Mouse (Mus musculus): ENCODE measurements around the gene Abcb6.

Abcb6 gene

GRCm38 (mm10) chr1:75180105-75180590, at the start of gene Abcb6:
TSS of gene Abcb6 (minus strand) at chr1:75180392.
- DNase-seq (ENCODE audit: low spot score in 2 of 2) = peak; percentile 91 to 94

- no peak for DNase-seq (ENCODE audit: low spot score in 2 of 2)
Observed at GRCm38 (mm10) chr1:75229158-75229557, 49.0 kb upstream of the Abcb6 start.

- DNase-seq (ENCODE audit: low spot score in 2 of 2) = no peak
Observed at GRCm38 (mm10) chr1:75227653-75228052, 47.5 kb upstream of the Abcb6 start.

GRCm38 (mm10) chr1:75226138-75226537, 45.9 kb upstream of the Abcb6 start:
- DNase-seq (ENCODE audit: low spot score in 2 of 2) = no peak

GRCm38 (mm10) chr1:75225473-75225872, 45.3 kb upstream of the Abcb6 start:
- no peak for DNase-seq (ENCODE audit: low spot score in 2 of 2)

GRCm38 (mm10) chr1:75223532-75223931, 43.3 kb upstream of the Abcb6 start:
- no peak for DNase-seq (ENCODE audit: low spot score in 2 of 2)

GRCm38 (mm10) chr1:75222926-75223325, 42.7 kb upstream of the Abcb6 start:
- no peak for DNase-seq (ENCODE audit: low spot score in 2 of 2)

- no peak for DNase-seq (ENCODE audit: low spot score in 2 of 2)
Observed at GRCm38 (mm10) chr1:75221538-75221937, 41.3 kb upstream of the Abcb6 start.

- DNase-seq (ENCODE audit: low spot score in 2 of 2) = no peak
Observed at GRCm38 (mm10) chr1:75219531-75219930, 39.3 kb upstream of the Abcb6 start, which contains the start of gene Tuba4a. TSS of gene Tuba4a (minus strand) at chr1:75219865.

GRCm38 (mm10) chr1:75219078-75219477, 38.9 kb upstream of the Abcb6 start:
- DNase-seq (ENCODE audit: low spot score in 2 of 2) = peak; percentile 93

GRCm38 (mm10) chr1:75218227-75219001, 38.2 kb upstream of the Abcb6 start:
- DNase-seq (ENCODE audit: low spot score in 2 of 2) = peak; percentile 72

- peak in 1 of 2 experiments; percentile 59 for DNase-seq (ENCODE audit: low spot score in 2 of 2)
Observed at GRCm38 (mm10) chr1:75217893-75218226, 37.7 kb upstream of the Abcb6 start.

GRCm38 (mm10) chr1:75216797-75217585, 36.8 kb upstream of the Abcb6 start:
- DNase-seq (ENCODE audit: low spot score in 2 of 2) = no peak

- DNase-seq (ENCODE audit: low spot score in 2 of 2) = no peak
Observed at GRCm38 (mm10) chr1:75215785-75216184, 35.6 kb upstream of the Abcb6 start.

- peak; percentile 63 to 73 for DNase-seq (ENCODE audit: low spot score in 2 of 2)
Observed at GRCm38 (mm10) chr1:75214886-75215285, 34.7 kb upstream of the Abcb6 start.

GRCm38 (mm10) chr1:75214442-75214841, 34.2 kb upstream of the Abcb6 start:
- DNase-seq (ENCODE audit: low spot score in 2 of 2) = no peak

GRCm38 (mm10) chr1:75213096-75213495, 32.9 kb upstream of the Abcb6 start:
- DNase-seq (ENCODE audit: low spot score in 2 of 2) = no peak

GRCm38 (mm10) chr1:75212542-75212941, 32.4 kb upstream of the Abcb6 start:
- no peak for DNase-seq (ENCODE audit: low spot score in 2 of 2)

GRCm38 (mm10) chr1:75211141-75211708, 31.0 kb upstream of the Abcb6 start:
- DNase-seq (ENCODE audit: low spot score in 2 of 2) = no peak

- peak; percentile 97 to 98 for DNase-seq (ENCODE audit: low spot score in 2 of 2)
Observed at GRCm38 (mm10) chr1:75210136-75211087, 30.2 kb upstream of the Abcb6 start, which contains the start of the genes Glb1l and Stk16. TSS of gene Glb1l (minus strand) at chr1:75210813. TSS of gene Stk16 (plus strand) at chr1:75210838.
